Mouse (Mus musculus): ENCODE measurements around the gene Mmp2. TPM values are rescaled to one million over a fixed set of nuclear protein-coding genes. Genes with fewer than 3 reads are reported as not detected.

Gene Mmp2
- polyA plus RNA-seq, 1 experiment from 2014 or later: 137 TPM

DNA sequence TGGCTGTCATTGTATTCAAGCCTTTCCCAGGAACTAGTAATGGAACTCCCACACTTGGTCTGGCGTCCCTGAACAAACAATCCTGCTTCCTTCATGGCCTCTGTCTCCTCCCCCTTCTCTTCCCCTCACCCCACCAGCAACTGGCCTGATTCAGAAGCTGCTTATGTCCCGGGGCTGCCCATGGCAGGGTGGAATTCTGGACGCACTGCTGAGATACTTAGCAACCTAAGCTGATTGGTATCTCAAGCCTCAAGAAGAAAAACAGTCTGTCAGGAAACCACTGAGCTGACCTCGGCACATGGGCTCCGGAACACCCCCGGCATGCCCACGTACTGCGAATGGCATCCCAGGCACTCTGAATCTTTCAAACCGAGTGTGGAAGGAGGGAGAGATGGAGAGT is 20.2 kb downstream of the Mmp2 start:
- H3K27me3 ChIP-seq: no peaks in the 10 kb centered on the region
- WGBS: 9% methylated on average over 9 of the region's 9 CpGs
- no peaks in the 10 kb centered on the region for H3K9me3 ChIP-seq (replicated peaks)
- 0 out of 2 replicates have a peak overlapping the region, but pooled peaks have one; percentile 4 for H3K4me3 ChIP-seq (replicated peaks)
- H3K9ac ChIP-seq: no peak overlapping the region
- peaks cover 51% of the 10 kb centered on the region for H3K4me1 ChIP-seq
- peak; percentile 75 for ATAC-seq (replicated peaks; ENCODE audit: low FRiP score)
- H3K27ac ChIP-seq: peak overlapping the region; percentile 84
- peak overlapping the region; percentile 46 for H3K4me2 ChIP-seq
- peaks cover 25% of the 10 kb centered on the region for H3K36me3 ChIP-seq

GRCm38 (mm10) chr8:92849261-92849660 is 22.2 kb downstream of the Mmp2 start:
- H3K36me3 ChIP-seq: peaks cover 14% of the 10 kb centered on the region
- H3K27ac ChIP-seq: peak overlapping the region; percentile 66
- H3K9ac ChIP-seq: no peak overlapping the region
- H3K4me1 ChIP-seq: peaks cover 66% of the 10 kb centered on the region
- H3K4me2 ChIP-seq: no peak overlapping the region
- H3K4me3 ChIP-seq (replicated peaks): no peak overlapping the region
- no peaks in the 10 kb centered on the region for H3K9me3 ChIP-seq (replicated peaks)
- ATAC-seq (replicated peaks; ENCODE audit: low FRiP score): no peak
- WGBS: 38% methylated on average over 6 of the region's 6 CpGs
- peaks cover 6% of the 10 kb centered on the region; the same call in 1 of the 2 replicates for H3K27me3 ChIP-seq

- Histone ChIP-seq H3K27me3 (peaks cover 11% of the 10 kb centered on the region; the same call in 1 of the 2 replicates), H3K9me3 (replicated peaks) (no peaks in the 10 kb centered on the region), H3K36me3 (peaks cover 6% of the 10 kb centered on the region), H3K27ac (peak overlapping the region; percentile 66), H3K4me3 (replicated peaks) (no peak overlapping the region), H3K9ac (no peak overlapping the region), H3K4me1 (peaks cover 70% of the 10 kb centered on the region), H3K4me2 (no peak overlapping the region)
- ATAC-seq (replicated peaks; ENCODE audit: low FRiP score): no peak; the same call in 1 of the 2 replicates
- 31% methylated on average over 4 of the region's 4 CpGs for WGBS
Measured at GRCm38 (mm10) chr8:92850239-92850638, 23.1 kb downstream of the Mmp2 start.

DNA sequence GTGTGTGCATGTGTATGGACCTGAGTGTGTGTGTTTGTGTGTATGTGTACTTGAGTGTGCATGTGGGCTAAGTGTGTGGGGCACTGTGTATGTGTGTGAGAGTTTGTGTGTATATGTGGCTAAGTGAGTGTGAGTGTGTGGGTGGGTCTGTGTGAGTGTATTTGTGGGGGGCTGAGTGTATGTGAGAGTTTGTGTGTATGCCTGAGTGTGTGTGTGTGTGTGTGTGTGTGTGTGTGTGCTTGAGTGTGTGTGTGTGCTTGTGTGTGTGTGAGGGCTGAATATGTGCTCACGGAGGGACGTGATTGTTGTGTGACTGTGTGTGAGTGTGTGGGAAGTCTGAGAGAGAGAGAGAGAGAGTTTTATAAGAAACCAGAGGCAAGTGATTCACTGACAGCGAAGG is 24.3 kb downstream of the Mmp2 start:
- Histone ChIP-seq H3K9me3 (replicated peaks) (no peaks in the 10 kb centered on the region), H3K4me2 (no peak overlapping the region), H3K27me3 (peaks cover 13% of the 10 kb centered on the region; the same call in 1 of the 2 replicates), H3K4me1 (peaks cover 75% of the 10 kb centered on the region), H3K9ac (no peak overlapping the region), H3K4me3 (replicated peaks) (no peak overlapping the region), H3K27ac (no peak overlapping the region), H3K36me3 (peaks cover 4% of the 10 kb centered on the region)
- WGBS: 66% methylated on average over 3 of the region's 3 CpGs
- no peak for ATAC-seq (replicated peaks; ENCODE audit: low FRiP score)

DNA sequence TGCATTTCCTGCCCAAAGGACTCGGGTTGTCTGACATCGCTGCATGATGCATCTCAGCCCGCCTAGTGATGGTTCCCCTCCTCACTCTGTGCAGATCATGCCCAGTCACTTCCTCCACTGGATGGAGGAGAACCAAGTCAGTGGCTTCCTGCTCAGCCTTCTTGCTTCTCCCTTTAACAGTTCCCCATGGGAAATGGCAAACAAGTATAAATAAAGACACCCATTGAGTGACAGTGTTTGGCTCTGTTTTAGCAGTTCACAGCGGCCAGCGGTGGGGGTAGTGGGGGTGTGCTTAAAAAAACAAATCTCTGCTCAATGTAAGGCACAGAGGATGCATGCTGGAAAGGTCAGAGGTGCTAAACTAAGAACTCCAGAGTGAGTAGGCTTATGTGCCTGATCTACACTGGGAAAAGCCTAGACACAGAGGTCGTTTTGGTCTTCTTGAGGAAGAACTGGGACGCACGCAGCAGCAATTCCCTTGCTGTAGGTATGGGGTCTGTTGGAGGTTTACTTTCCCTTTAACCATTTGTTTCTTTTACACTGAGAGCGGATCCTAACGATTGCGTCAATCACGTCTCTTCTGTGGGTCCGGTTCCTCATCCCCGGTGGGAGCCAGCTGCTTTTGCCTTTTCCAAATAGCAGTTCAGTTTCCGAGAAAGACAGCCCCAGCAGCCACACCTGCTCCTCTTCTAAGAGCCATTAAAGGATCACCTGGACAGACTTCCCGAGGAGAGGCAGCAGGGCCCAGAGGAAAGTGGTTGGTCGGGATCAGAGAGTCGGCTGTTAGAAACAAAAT is 26.3 kb downstream of the Mmp2 start:
- no peak overlapping the region for H3K4me2 ChIP-seq
- no peak overlapping the region for H3K4me3 ChIP-seq (replicated peaks)
- peaks cover 13% of the 10 kb centered on the region; the same call in 1 of the 2 replicates for H3K27me3 ChIP-seq
- H3K36me3 ChIP-seq: peaks cover 2% of the 10 kb centered on the region
- H3K9me3 ChIP-seq (replicated peaks): no peaks in the 10 kb centered on the region
- 43% methylated on average over 18 of the region's 18 CpGs for WGBS
- no peak overlapping the region for H3K9ac ChIP-seq
- peaks cover 56% of the 10 kb centered on the region for H3K4me1 ChIP-seq
- ATAC-seq (replicated peaks; ENCODE audit: low FRiP score): no peak
- H3K27ac ChIP-seq: 0 out of 2 replicates have a peak overlapping the region, but pooled peaks have one; percentile 4

DNA sequence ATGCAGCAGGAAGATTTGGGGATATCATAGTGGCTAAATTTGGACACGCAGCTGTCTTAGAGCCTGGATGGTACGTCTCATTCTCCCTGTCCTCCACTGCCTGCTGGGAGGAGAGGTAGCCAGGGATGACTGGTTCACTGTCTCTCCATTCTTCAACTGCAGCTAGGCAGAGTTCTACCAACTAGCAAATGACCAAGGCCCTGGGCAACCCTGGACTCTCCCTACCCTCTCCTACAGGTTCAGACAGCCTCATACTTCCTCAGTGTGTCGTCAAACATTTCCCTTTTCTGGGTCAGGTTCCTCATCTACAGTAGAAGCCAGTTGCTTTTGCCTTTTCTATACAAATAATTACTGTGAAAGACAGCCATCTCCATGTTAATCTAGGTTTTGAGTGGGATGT is 27.6 kb downstream of the Mmp2 start:
- Histone ChIP-seq H3K27ac (no peak overlapping the region), H3K4me3 (replicated peaks) (peak overlapping the region; percentile 57; the same call in 1 of the 2 replicates), H3K36me3 (no peaks in the 10 kb centered on the region; the same call in 1 of the 2 replicates), H3K4me2 (peak overlapping the region; percentile 84), H3K9ac (no peak overlapping the region), H3K9me3 (replicated peaks) (no peaks in the 10 kb centered on the region), H3K4me1 (peaks cover 43% of the 10 kb centered on the region), H3K27me3 (peaks cover 13% of the 10 kb centered on the region; the same call in 1 of the 2 replicates)
- WGBS: 83% methylated on average over 3 of the region's 3 CpGs
- ATAC-seq (replicated peaks; ENCODE audit: low FRiP score): no peak

DNA sequence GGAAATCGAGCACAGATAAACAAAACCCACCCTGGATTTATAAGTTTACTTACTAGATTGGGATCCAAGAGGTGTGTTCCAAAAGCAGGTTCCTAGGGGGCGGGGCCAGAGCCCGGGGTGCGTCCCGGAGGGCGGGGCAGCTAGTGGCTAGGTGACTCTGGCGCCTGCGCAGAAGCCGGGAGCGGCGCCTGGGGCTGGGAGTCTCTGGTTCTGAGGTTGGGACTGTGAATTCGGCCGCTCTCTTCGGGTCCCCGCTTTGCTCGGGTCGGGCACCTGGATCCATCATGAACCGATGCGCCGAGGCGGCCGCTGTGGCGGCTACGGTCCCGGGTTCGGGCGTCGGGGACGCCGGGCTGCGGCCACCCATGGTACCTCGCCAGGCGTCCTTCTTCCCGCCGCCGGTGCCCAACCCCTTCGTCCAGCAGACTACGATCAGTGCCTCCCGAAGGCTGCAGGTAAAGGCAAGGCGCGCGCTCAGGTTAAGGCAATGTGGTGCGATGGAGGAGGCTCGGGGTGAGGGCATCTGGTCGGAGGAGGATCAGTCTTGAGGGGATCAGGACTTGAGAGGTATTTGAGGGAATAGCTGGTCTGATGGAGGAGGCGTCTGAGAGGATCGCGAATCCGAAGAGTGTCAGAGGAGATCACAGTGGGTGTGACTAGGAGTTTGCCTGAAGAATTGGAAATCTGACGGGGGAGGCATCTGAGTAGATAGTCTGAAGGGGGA is 28.2 kb downstream of the Mmp2 start, which contains the start of gene Lpcat2:
Lpcat2 (plus strand) TSS at position 169 of the 724 bp plus-strand sequence.
- Histone ChIP-seq H3K4me2 (peak within 1 kb of the TSS; percentile 84), H3K27me3 (peaks cover 13% of the 10 kb centered on the region; the same call in 1 of the 2 replicates), H3K9me3 (replicated peaks) (no peaks in the 10 kb centered on the region), H3K4me1 (peaks cover 36% of the 10 kb centered on the region), H3K27ac (no peak within 1 kb of the TSS), H3K9ac (peak within 1 kb of the TSS; percentile 47), H3K36me3 (no peaks in the 10 kb centered on the region; the same call in 1 of the 2 replicates), H3K4me3 (replicated peaks) (peak within 1 kb of the TSS; percentile 57)
- ATAC-seq (replicated peaks; ENCODE audit: low FRiP score): peak; percentile 79
- under 1% methylated on average over 50 of the region's 50 CpGs for WGBS

GRCm38 (mm10) chr8:92856273-92856986 is 29.3 kb downstream of the Mmp2 start:
- WGBS: 85% methylated on average over 7 of the region's 7 CpGs
- no peak overlapping the region for H3K27ac ChIP-seq
- ATAC-seq (replicated peaks; ENCODE audit: low FRiP score): no peak

DNA sequence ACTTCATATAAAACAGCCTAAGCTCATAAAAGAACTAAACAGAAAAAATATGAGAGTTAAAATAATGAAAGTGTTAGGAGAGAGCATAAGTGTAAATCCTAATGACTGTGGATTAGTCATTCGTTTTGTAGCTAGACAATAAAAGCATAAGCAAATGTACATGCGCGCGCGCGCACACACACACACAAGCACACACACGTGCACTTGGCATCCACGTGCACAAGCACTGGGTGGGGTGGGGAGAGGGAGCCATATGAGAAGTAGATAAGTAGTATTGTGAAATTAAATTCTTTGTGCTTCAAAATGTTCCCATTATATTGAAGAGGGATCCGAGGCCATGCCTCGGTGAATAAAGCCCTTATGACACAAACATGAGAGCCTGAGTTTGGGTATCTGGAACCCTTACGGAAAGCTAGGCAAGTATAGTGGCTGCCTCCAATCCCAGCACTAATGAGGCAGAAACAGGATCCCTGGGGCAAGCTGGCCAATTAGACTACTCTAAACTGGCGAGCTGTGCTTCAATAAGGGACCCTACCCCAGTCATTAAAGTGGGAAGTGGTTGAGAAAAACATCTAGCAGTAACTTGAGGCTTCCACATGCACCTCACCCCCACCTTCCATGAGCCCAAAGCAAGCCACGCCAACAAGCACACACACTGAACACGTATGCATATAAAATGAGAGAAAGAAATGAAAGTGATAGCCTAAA is 31.5 kb downstream of the Mmp2 start:
- H3K9me3 ChIP-seq (replicated peaks): no peaks in the 10 kb centered on the region
- ATAC-seq (replicated peaks; ENCODE audit: low FRiP score): no peak
- H3K4me2 ChIP-seq: no peak overlapping the region
- peaks cover 13% of the 10 kb centered on the region; the same call in 1 of the 2 replicates for H3K27me3 ChIP-seq
- H3K27ac ChIP-seq: no peak overlapping the region
- no peak overlapping the region for H3K9ac ChIP-seq
- 82% methylated on average over 14 of the region's 14 CpGs for WGBS
- no peak overlapping the region for H3K4me3 ChIP-seq (replicated peaks)
- H3K4me1 ChIP-seq: peaks cover 19% of the 10 kb centered on the region
- no peaks in the 10 kb centered on the region for H3K36me3 ChIP-seq

More at GRCm38 (mm10) chr8:92856273-92856986, 29.3 kb downstream of the Mmp2 start:
- Histone ChIP-seq H3K4me1 (peaks cover 30% of the 10 kb centered on the region), H3K36me3 (no peaks in the 10 kb centered on the region; the same call in 1 of the 2 replicates), H3K4me3 (replicated peaks) (peak overlapping the region; percentile 57), H3K9me3 (replicated peaks) (no peaks in the 10 kb centered on the region), H3K9ac (no peak overlapping the region), H3K27me3 (peaks cover 13% of the 10 kb centered on the region; the same call in 1 of the 2 replicates), H3K4me2 (peak overlapping the region; percentile 84)

GRCm38 (mm10) chr8:92861977-92862376 is 34.9 kb downstream of the Mmp2 start:
- Histone ChIP-seq H3K9me3 (replicated peaks) (no peaks in the 10 kb centered on the region), H3K9ac (no peak overlapping the region), H3K36me3 (no peaks in the 10 kb centered on the region), H3K27ac (no peak overlapping the region), H3K4me1 (no peaks in the 10 kb centered on the region), H3K4me2 (no peak overlapping the region), H3K4me3 (replicated peaks) (no peak overlapping the region), H3K27me3 (no peaks in the 10 kb centered on the region)
- WGBS: 94% methylated on average over 1 of the region's 1 CpGs
- ATAC-seq (replicated peaks; ENCODE audit: low FRiP score): no peak

DNA sequence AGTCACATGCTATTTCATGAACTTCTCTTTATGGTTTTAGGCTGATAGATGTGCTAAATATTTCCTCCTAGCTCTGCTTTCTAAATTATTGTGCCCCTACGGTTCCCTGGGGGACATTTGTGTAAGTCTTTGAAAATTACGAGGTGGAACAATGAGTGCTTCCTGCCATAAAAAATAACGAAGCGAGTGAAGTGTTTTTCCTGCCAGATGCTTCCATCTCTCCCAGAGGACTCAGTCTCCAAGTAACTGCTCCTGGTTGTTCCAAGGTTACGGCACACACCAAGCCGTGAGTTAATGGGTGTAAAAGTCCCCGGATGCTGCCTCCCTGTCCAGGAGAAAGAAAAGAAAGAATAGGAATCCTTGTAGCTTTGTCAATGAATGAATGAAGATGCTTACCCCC is 43.2 kb downstream of the Mmp2 start:
- 6% methylated on average over 7 of the region's 7 CpGs for WGBS
- Histone ChIP-seq H3K27me3 (no peaks in the 10 kb centered on the region), H3K4me1 (peaks cover 14% of the 10 kb centered on the region), H3K9me3 (replicated peaks) (no peaks in the 10 kb centered on the region), H3K4me3 (replicated peaks) (no peak overlapping the region), H3K36me3 (no peaks in the 10 kb centered on the region), H3K4me2 (no peak overlapping the region), H3K9ac (no peak overlapping the region), H3K27ac (0 out of 2 replicates have a peak overlapping the region, but pooled peaks have one; percentile 41)
- ATAC-seq (replicated peaks; ENCODE audit: low FRiP score): no peak

Data from kidney, embryonic 15.5 days (tissue).